Mouse (Mus musculus) hindbrain, embryonic 12.5 days (tissue): ENCODE results near the gene Batf. TPM values are rescaled to one million over a fixed set of nuclear protein-coding genes. Genes with fewer than 3 reads are reported as not detected.

Experiments used
- ATAC-seq: fragments of 200-750 bp; cut with Nextera tagmentation; 2 replicates; pipeline ENCODE4 v1.8.0; 2017; ENCODE audit warnings: moderate TSS enrichment; ENCODE audit not compliant: low FRiP score
- H3K27ac ChIP-seq: fragments of 300-500 bp; sonication (generic); 2 replicates; pipeline ENCODE4 v1.5.1; 2016; ENCODE audit warnings: mild to moderate bottlenecking
- H3K27me3 ChIP-seq: fragments of 300-500 bp; sonication (generic); 2 replicates; pipeline ENCODE4 v1.6.1; 2016; ENCODE audit warnings: mild to moderate bottlenecking
- H3K36me3 ChIP-seq: fragments of 300-500 bp; sonication (generic); 2 replicates; pipeline ENCODE4 v1.6.1; 2016; ENCODE audit warnings: mild to moderate bottlenecking
- H3K4me1 ChIP-seq: fragments of 300-500 bp; sonication (generic); 2 replicates; pipeline ENCODE4 v1.6.1; 2016
- H3K4me2 ChIP-seq: fragments of 300-500 bp; sonication (generic); replicated peaks from 2 replicates; pipeline ENCODE4 v1.6.1; 2016; ENCODE audit warnings: mild to moderate bottlenecking
- H3K4me3 ChIP-seq: fragments of 300-500 bp; sonication (generic); 2 replicates; pipeline ENCODE4 v1.5.1; 2016; ENCODE audit warnings: mild to moderate bottlenecking
- H3K9ac ChIP-seq: fragments of 300-500 bp; sonication (generic); 2 replicates; pipeline ENCODE4 v1.6.1; 2016; ENCODE audit warnings: mild to moderate bottlenecking, moderate library complexity
- H3K9me3 ChIP-seq: fragments of 300-500 bp; sonication (generic); replicated peaks from 2 replicates; pipeline ENCODE4 v1.6.1; 2016; ENCODE audit warnings: mild to moderate bottlenecking
- WGBS: fragments of 180-500 bp; shearing (Covaris S2); methylation state at CpG from one replicate; pipeline ENCODE4 v1.1.7; 2016; 5-methylcytosine and 5-hydroxymethylcytosine counted together
- polyA plus RNA-seq: library from polyadenylated mRNA; unstranded; fragments of >200 nt; fragmentation: Nextera tagmentation; extraction: Ambion mirVana; gene quantifications from 2 replicates; pipeline ENCODE4 v1.2.1, GENCODE M21; 2016

Batf gene
- polyA plus RNA-seq, 1 experiment from 2014 or later, result 2.3 TPM

- Histone ChIP-seq H3K4me1 (peaks cover 12% of the 10 kb centered on the region), H3K36me3 (no peaks in the 10 kb centered on the region), H3K27ac (no peak overlapping the region), H3K4me3 (no peak overlapping the region), H3K27me3 (peaks cover 11% of the 10 kb centered on the region), H3K9ac (no peak overlapping the region), H3K9me3 (no peaks in the 10 kb centered on the region), H3K4me2 (no peak overlapping the region)
- WGBS, result 86% methylated on average over 4 of the region's 4 CpGs
- no peak for ATAC-seq
Measured at GRCm38 (mm10) chr12:85706906-85707305, 20.4 kb downstream of the Batf start.

GRCm38 (mm10) chr12:85707391-85707790 lies 20.9 kb downstream of the Batf start:
- Histone ChIP-seq H3K9me3 (no peaks in the 10 kb centered on the region), H3K4me1 (peaks cover 12% of the 10 kb centered on the region), H3K9ac (no peak overlapping the region), H3K4me3 (no peak overlapping the region), H3K4me2 (no peak overlapping the region), H3K27ac (no peak overlapping the region), H3K27me3 (peaks cover 11% of the 10 kb centered on the region), H3K36me3 (no peaks in the 10 kb centered on the region)
- 93% methylated on average over 11 of the region's 11 CpGs for WGBS
- no peak for ATAC-seq

DNA sequence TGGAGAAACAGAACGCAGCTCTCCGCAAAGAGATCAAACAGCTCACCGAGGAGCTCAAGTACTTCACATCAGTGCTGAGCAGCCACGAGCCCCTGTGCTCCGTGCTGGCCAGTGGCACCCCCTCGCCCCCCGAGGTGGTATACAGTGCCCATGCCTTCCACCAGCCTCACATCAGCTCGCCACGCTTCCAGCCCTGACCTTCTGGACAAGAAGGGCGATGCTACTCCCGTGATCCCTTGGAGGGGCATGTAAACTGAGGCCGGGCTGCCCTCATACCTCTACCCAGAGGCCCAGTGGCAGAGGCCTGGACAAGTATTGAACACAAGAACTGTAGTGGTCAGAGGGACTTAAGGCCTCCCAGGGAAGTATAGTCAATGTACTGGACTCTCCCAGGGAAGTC lies 22.1 kb downstream of the Batf start:
- no peak overlapping the region for H3K4me3 ChIP-seq
- no peak overlapping the region for H3K4me2 ChIP-seq
- WGBS, result 90% methylated on average over 12 of the region's 12 CpGs
- no peak overlapping the region for H3K9ac ChIP-seq
- H3K27me3 ChIP-seq, result peaks cover 11% of the 10 kb centered on the region
- H3K4me1 ChIP-seq, result peaks cover 12% of the 10 kb centered on the region
- no peak overlapping the region for H3K27ac ChIP-seq
- no peak for ATAC-seq
- no peaks in the 10 kb centered on the region for H3K36me3 ChIP-seq
- no peaks in the 10 kb centered on the region for H3K9me3 ChIP-seq

DNA sequence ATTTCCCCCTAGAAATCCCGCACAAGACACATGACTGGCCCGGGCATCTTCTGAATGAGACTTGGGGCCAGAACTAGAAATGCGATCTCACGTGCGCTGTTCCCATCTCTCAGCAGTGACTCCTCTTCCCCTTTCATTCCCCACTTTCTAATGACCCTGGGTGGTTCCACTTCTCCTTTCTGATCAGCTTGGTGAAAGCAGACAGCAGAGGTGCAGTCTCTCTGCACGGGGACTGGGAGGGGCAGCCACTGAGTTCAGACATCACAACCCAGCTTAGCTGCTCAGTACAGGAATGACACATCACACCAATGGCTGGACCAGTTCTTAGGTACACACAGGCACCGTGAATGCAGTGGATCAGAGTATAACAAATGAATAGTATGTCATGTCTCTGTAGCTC lies 24.2 kb downstream of the Batf start:
- H3K9me3 ChIP-seq, result no peaks in the 10 kb centered on the region
- no peak overlapping the region for H3K4me2 ChIP-seq
- H3K27me3 ChIP-seq, result peaks cover 5% of the 10 kb centered on the region; the same call in 1 of the 2 replicates
- no peak overlapping the region for H3K4me3 ChIP-seq
- no peak overlapping the region for H3K27ac ChIP-seq
- no peaks in the 10 kb centered on the region for H3K36me3 ChIP-seq
- 85% methylated on average over 7 of the region's 7 CpGs for WGBS
- H3K9ac ChIP-seq, result no peak overlapping the region
- ATAC-seq, result no peak
- H3K4me1 ChIP-seq, result peaks cover 4% of the 10 kb centered on the region; the same call in 1 of the 2 replicates

- Histone ChIP-seq H3K4me2 (no peak overlapping the region), H3K27me3 (peaks cover 2% of the 10 kb centered on the region; the same call in 1 of the 2 replicates), H3K9me3 (no peaks in the 10 kb centered on the region), H3K4me3 (no peak overlapping the region), H3K4me1 (no peaks in the 10 kb centered on the region), H3K9ac (no peak overlapping the region), H3K27ac (no peak overlapping the region), H3K36me3 (no peaks in the 10 kb centered on the region)
- 91% methylated on average over 2 of the region's 2 CpGs for WGBS
- ATAC-seq, result no peak
Measured at GRCm38 (mm10) chr12:85712587-85712986, 26.1 kb downstream of the Batf start.

DNA sequence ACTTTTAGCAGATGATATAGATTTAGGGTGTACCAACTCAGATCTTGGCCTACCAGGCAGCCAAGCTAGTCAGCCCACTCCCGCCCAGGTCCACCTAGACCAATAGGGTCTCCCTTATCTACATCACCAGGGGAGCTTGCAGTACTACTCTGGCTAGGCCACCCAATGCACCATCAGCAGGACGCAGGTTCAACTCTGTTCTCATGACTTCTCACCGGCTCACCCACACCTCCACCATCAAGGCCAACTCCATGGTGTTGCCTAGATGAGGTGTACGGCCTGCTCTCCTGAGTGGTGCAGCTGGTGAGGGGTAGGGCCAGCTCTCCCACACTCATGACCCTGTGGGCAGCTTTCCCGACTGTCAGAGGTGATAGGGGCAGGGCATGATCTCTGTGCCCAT lies 27.7 kb downstream of the Batf start:
- H3K4me1 ChIP-seq, result no peaks in the 10 kb centered on the region
- H3K27me3 ChIP-seq, result 0 out of 2 replicates have a peak, but pooled peaks cover 2% of the 10 kb centered on the region
- no peaks in the 10 kb centered on the region for H3K36me3 ChIP-seq
- no peaks in the 10 kb centered on the region; the same call in 1 of the 2 replicates for H3K9me3 ChIP-seq
- H3K9ac ChIP-seq, result no peak overlapping the region
- 93% methylated on average over 5 of the region's 5 CpGs for WGBS
- H3K4me2 ChIP-seq, result no peak overlapping the region
- H3K27ac ChIP-seq, result no peak overlapping the region
- ATAC-seq, result no peak
- no peak overlapping the region for H3K4me3 ChIP-seq

GRCm38 (mm10) chr12:85725306-85725705 lies 38.8 kb downstream of the Batf start:
- peaks cover 3% of the 10 kb centered on the region; the same call in 1 of the 2 replicates for H3K27me3 ChIP-seq
- H3K36me3 ChIP-seq, result no peaks in the 10 kb centered on the region
- no peak overlapping the region for H3K4me3 ChIP-seq
- no peaks in the 10 kb centered on the region for H3K9me3 ChIP-seq
- H3K4me2 ChIP-seq, result no peak overlapping the region
- no peak overlapping the region for H3K9ac ChIP-seq
- WGBS, result 76% methylated on average over 4 of the region's 4 CpGs
- no peaks in the 10 kb centered on the region for H3K4me1 ChIP-seq
- no peak overlapping the region for H3K27ac ChIP-seq
- ATAC-seq, result no peak

DNA sequence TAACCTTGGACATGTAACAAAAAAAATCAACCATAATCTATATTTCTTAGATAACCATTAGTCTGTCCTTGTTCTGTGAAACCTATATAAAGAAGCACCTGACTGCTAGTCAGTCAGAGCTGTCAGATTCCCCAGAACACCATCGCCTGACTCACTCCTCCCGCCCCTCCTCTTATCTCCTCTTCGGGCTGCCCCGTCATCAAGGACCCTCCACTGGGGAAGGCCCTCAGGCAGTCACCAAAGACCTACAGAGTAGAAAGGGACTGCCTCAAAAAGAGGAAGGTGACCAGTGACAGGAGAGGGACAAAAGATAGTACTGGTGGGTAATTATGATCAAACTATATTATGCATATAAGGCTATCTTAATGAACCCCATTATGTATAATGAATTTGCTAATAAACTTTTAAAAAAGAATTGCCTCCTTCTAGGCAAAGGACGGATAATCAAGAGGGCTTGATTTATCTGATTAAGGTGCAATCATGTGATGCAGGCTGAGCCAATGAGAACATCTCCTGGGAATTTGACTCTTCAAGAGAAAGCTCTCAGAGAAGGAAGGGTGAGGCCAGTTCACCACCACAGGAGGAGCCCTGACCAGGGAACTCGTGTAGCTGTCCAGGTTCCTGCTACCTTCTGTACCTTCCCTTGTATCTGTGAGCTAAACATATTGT lies 40.4 kb downstream of the Batf start:
- Histone ChIP-seq H3K4me2 (no peak overlapping the region), H3K27me3 (no peaks in the 10 kb centered on the region; the same call in 1 of the 2 replicates), H3K36me3 (no peaks in the 10 kb centered on the region), H3K4me3 (no peak overlapping the region), H3K27ac (no peak overlapping the region), H3K9me3 (no peaks in the 10 kb centered on the region), H3K4me1 (no peaks in the 10 kb centered on the region), H3K9ac (no peak overlapping the region)
- 71% methylated on average over 6 of the region's 6 CpGs for WGBS
- no peak for ATAC-seq

DNA sequence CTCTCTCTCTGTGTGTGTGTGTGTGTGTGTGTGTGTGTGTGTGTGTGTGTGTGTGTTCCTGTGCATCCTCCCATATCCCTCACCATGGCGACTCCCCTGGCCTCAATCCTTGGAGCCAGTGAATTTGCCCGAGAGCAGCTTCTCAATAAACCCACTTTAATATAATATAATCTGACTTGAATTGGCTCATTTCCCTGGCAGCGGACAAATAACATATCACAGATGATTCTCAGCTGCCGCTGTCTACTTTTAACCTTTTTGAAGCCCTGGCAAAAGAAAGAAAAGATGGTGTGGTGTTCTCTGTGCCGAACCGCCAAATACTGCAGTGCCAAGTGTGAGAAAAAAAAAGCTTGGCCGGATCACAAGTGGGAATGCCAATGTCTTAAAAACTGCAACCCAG lies 41.7 kb downstream of the Batf start:
- no peak overlapping the region for H3K27ac ChIP-seq
- H3K36me3 ChIP-seq, result no peaks in the 10 kb centered on the region
- H3K4me1 ChIP-seq, result no peaks in the 10 kb centered on the region
- 83% methylated on average over 7 of the region's 7 CpGs for WGBS
- no peaks in the 10 kb centered on the region; the same call in 1 of the 2 replicates for H3K27me3 ChIP-seq
- no peak overlapping the region for H3K4me2 ChIP-seq
- H3K4me3 ChIP-seq, result no peak overlapping the region
- no peaks in the 10 kb centered on the region for H3K9me3 ChIP-seq
- ATAC-seq, result no peak
- H3K9ac ChIP-seq, result no peak overlapping the region

DNA sequence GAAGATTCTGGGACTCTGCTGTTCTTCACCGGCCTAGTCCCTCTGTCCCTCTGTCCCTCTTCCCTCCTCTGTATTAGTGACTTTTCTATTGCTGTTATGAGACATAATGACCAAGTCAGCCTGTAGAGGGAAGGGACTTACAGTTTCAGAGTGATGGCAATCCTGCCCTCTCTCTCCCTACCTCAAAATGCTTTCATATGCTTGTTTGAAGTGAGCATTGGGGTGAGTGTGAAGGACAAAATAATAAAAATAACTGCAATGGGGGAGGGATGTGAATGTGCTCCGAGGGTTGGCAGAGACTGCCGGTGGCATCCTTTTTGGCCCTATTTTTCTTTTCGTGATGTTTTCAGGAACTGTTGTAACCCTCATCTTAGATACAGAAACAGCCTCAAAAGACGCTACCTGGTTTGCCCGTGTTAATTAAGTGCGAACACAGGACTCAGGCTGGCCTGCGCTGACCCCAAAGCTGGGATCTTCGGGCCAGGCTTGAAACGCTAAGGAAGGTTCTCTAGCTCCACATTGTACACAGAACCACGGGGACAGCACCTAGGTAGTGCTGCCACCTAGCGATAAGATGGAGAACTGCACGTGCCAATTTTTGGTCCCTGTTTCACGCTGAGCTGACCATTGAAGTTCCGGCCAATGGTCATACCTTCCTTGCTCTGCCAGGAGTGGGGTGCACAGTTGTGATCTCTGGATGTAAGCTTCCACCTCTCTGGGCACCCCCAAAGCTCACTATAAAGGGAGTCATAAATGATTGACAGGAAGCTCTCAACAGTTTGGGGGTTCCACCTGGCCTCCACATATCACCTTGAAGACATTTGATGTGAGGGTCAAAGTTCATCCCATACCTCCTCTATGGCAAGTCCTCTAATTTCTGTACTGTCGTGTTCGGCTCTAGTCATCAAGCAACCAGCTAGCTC lies 42.8 kb downstream of the Batf start:
- H3K9ac ChIP-seq, result no peak overlapping the region
- no peak; the same call in 1 of the 2 replicates for ATAC-seq
- no peaks in the 10 kb centered on the region; the same call in 1 of the 2 replicates for H3K27me3 ChIP-seq
- WGBS, result 41% methylated on average over 17 of the region's 17 CpGs
- no peaks in the 10 kb centered on the region for H3K36me3 ChIP-seq
- no peaks in the 10 kb centered on the region for H3K4me1 ChIP-seq
- H3K9me3 ChIP-seq, result no peaks in the 10 kb centered on the region
- H3K4me2 ChIP-seq, result no peak overlapping the region
- no peak overlapping the region for H3K27ac ChIP-seq
- H3K4me3 ChIP-seq, result no peak overlapping the region

DNA sequence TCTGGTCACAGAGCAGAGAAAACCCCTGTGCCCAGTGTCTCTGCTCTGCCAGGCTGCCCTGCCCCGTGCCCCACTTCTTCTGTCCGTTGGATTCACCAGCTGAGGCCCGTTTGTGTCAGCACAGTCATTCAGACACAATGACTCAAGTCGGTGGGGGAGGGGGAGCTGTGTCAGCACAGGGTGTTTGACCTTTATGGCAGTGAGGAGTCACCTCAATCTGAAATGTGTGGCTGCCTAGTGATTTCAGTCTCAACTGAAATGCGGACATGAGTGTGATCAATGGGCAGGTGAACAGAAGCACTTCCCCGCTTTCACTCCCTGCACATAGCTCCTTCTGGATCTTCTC lies 43.4 kb downstream of the Batf start:
- WGBS, result 68% methylated on average over 6 of the region's 6 CpGs
- no peak overlapping the region for H3K27ac ChIP-seq
- no peak overlapping the region for H3K9ac ChIP-seq
- no peaks in the 10 kb centered on the region for H3K9me3 ChIP-seq
- no peak for ATAC-seq
- no peak overlapping the region for H3K4me2 ChIP-seq
- H3K36me3 ChIP-seq, result no peaks in the 10 kb centered on the region
- H3K27me3 ChIP-seq, result no peaks in the 10 kb centered on the region; the same call in 1 of the 2 replicates
- H3K4me3 ChIP-seq, result no peak overlapping the region
- no peaks in the 10 kb centered on the region for H3K4me1 ChIP-seq

DNA sequence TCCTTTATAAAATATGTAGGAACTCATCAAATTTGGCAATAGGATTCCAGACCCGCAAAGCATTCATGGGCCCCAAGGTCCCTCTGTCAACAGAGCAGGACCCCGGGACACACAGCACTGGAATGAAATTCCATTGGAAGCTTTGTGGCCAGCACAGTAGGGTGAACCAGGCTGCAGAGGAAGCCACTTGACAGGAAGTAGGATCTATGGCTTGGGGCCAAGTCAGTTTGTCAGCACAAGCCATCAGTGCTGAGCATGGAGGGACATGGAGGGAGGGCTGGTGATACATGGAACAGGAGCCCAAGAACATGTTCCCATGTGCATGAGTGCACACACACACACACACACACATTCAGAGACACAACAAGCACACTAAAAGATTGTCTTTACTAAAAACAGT lies 49.7 kb downstream of the Batf start:
- 81% methylated on average over 2 of the region's 2 CpGs for WGBS
- H3K27ac ChIP-seq, result no peak overlapping the region

More for the DNA sequence above, 49.7 kb downstream of the Batf start:
- no peak overlapping the region for H3K4me2 ChIP-seq
- no peak overlapping the region for H3K9ac ChIP-seq
- H3K9me3 ChIP-seq, result no peaks in the 10 kb centered on the region
- no peaks in the 10 kb centered on the region for H3K27me3 ChIP-seq
- no peaks in the 10 kb centered on the region for H3K4me1 ChIP-seq
- no peak overlapping the region for H3K4me3 ChIP-seq
- H3K36me3 ChIP-seq, result no peaks in the 10 kb centered on the region
- ATAC-seq, result no peak
